Mouse (Mus musculus) liver, embryonic 15.5 days (tissue): ENCODE results near the gene Tnnt1. TPM values are rescaled to one million over a fixed set of nuclear protein-coding genes. Genes with fewer than 3 reads are reported as not detected.
A peak's percentile ranks its signal among the peaks of the same experiment; 100 is the strongest.

Experiments
- ATAC-seq: fragments of 200-750 bp; cut with Nextera tagmentation; 2 replicates; pipeline ENCODE4 v1.8.0; 2017; ENCODE audit warnings: moderate number of reproducible peaks, mild to moderate bottlenecking, moderate library complexity; ENCODE audit not compliant: insufficient read depth
- H3K27ac ChIP-seq: fragments of 300-500 bp; sonication (generic); replicated peaks from 2 replicates; pipeline ENCODE4 v1.5.1; 2015; ENCODE audit warnings: mild to moderate bottlenecking, inconsistent platforms
- H3K27me3 ChIP-seq: fragments of 300-500 bp; sonication (generic); 2 replicates; pipeline ENCODE4 v1.6.1; 2015; ENCODE audit warnings: mild to moderate bottlenecking, inconsistent platforms
- H3K36me3 ChIP-seq: fragments of 300-500 bp; sonication (generic); replicated peaks from 2 replicates; pipeline ENCODE4 v1.6.1; 2015; ENCODE audit warnings: moderate library complexity, mild to moderate bottlenecking, inconsistent platforms
- H3K4me1 ChIP-seq: fragments of 300-500 bp; sonication (generic); replicated peaks from 2 replicates; pipeline ENCODE4 v1.6.1; 2015; ENCODE audit warnings: inconsistent platforms
- H3K4me2 ChIP-seq: fragments of 300-500 bp; sonication (generic); 2 replicates; pipeline ENCODE4 v1.6.1; 2015; ENCODE audit warnings: moderate library complexity, mild to moderate bottlenecking, inconsistent platforms
- H3K4me3 ChIP-seq: fragments of 300-500 bp; sonication (generic); replicated peaks from 2 replicates; pipeline ENCODE4 v1.5.1; 2015; ENCODE audit warnings: mild to moderate bottlenecking, inconsistent platforms
- H3K9ac ChIP-seq: fragments of 300-500 bp; sonication (generic); 2 replicates; pipeline ENCODE4 v1.6.1; 2015; ENCODE audit warnings: moderate library complexity, mild to moderate bottlenecking, inconsistent platforms
- H3K9me3 ChIP-seq: fragments of 300-500 bp; sonication (generic); replicated peaks from 2 replicates; pipeline ENCODE4 v1.6.1; 2016; ENCODE audit warnings: inconsistent platforms
- WGBS: fragments of 180-500 bp; shearing (Covaris S2); methylation state at CpG from one replicate; pipeline ENCODE4 v1.1.7; 2015; ENCODE audit warnings: mixed read lengths; ENCODE audit not compliant: insufficient replicate concordance; 5-methylcytosine and 5-hydroxymethylcytosine counted together
- polyA plus RNA-seq: library from polyadenylated mRNA; unstranded; fragments of >200 nt; fragmentation: Nextera tagmentation; extraction: Ambion mirVana; gene quantifications from 2 replicates; pipeline ENCODE4 v1.2.1, GENCODE M21; 2015

Tnnt1 gene
- polyA plus RNA-seq, 1 experiment from 2014 or later: 16.9 TPM

GRCm38 (mm10) chr7:4464194-4464824 lies 51.9 kb downstream of the Tnnt1 start:
- Histone ChIP-seq H3K27ac (no peak overlapping the region), H3K9me3 (no peaks in the 10 kb centered on the region), H3K4me3 (no peak overlapping the region), H3K4me2 (no peak overlapping the region), H3K4me1 (0 out of 2 replicates have a peak, but pooled peaks cover 5% of the 10 kb centered on the region), H3K9ac (no peak overlapping the region), H3K36me3 (no peaks in the 10 kb centered on the region), H3K27me3 (peaks cover 16% of the 10 kb centered on the region)
- 9% methylated on average over 12 of the region's 12 CpGs for WGBS
- ATAC-seq: no peak

GRCm38 (mm10) chr7:4460576-4461434 lies 55.4 kb downstream of the Tnnt1 start, which contains the start of gene Eps8l1:
Gene Eps8l1 (plus strand): TSS chr7:4460674.
- Histone ChIP-seq H3K4me1 (0 out of 2 replicates have a peak, but pooled peaks cover 5% of the 10 kb centered on the region), H3K27ac (peak within 1 kb of the TSS; percentile 80), H3K27me3 (no peaks in the 10 kb centered on the region; the same call in 1 of the 2 replicates), H3K4me3 (peak within 1 kb of the TSS; percentile 54), H3K36me3 (no peaks in the 10 kb centered on the region), H3K9ac (peak within 1 kb of the TSS; percentile 32; the same call in 1 of the 2 replicates), H3K9me3 (no peaks in the 10 kb centered on the region), H3K4me2 (peak within 1 kb of the TSS; percentile 43)
- WGBS: 45% methylated on average over 14 of the region's 16 CpGs
- ATAC-seq: peak; percentile 75

Other genes with a start within 250 kb of the Tnnt1 start
- gene Ncr1, start 178.7 kb downstream of the Tnnt1 start, polyA plus RNA-seq: 0.21 TPM in 1 of 2 replicates, not detected in the other
- 3.0 and 3.2 TPM in 2 replicates for gene Gp6, start 118.6 kb downstream of the Tnnt1 start, polyA plus RNA-seq
- gene Rdh13, start 70.7 kb downstream of the Tnnt1 start, polyA plus RNA-seq: 4.5 and 4.6 TPM in 2 replicates
- 1.4 and 1.8 TPM in 2 replicates for gene Eps8l1, start 55.7 kb downstream of the Tnnt1 start, polyA plus RNA-seq
- gene Ppp1r12c, start 14.7 kb downstream of the Tnnt1 start, polyA plus RNA-seq: 17.4 and 20.9 TPM in 2 replicates
- 0.39 and 1.3 TPM in 2 replicates for gene Tnni3, start 7.8 kb upstream of the Tnnt1 start, polyA plus RNA-seq
- 0.07 and 0.26 TPM in 2 replicates for gene Dnaaf3, start 16.1 kb upstream of the Tnnt1 start, polyA plus RNA-seq
- gene Syt5, start 31.2 kb upstream of the Tnnt1 start, polyA plus RNA-seq: 0.35 and 0.77 TPM in 2 replicates
- gene Ptprh, start 87.7 kb upstream of the Tnnt1 start, polyA plus RNA-seq: not detected in 2 replicates
- 34.4 and 39.1 TPM in 2 replicates for gene Tmem86b, start 115.0 kb upstream of the Tnnt1 start, polyA plus RNA-seq
- 6.5 and 8.1 TPM in 2 replicates for gene Ppp6r1, start 142.6 kb upstream of the Tnnt1 start, polyA plus RNA-seq
- gene Hspbp1, start 168.7 kb upstream of the Tnnt1 start, polyA plus RNA-seq: 54.4 and 58.1 TPM in 2 replicates
- gene Brsk1, start 174.2 kb upstream of the Tnnt1 start, polyA plus RNA-seq: 0.03 and 0.12 TPM in 2 replicates
- 0.14 and 0.37 TPM in 2 replicates for gene Tmem150b, start 208.9 kb upstream of the Tnnt1 start, polyA plus RNA-seq
- 50.1 and 56.1 TPM in 2 replicates for gene Kmt5c, start 223.7 kb upstream of the Tnnt1 start, polyA plus RNA-seq
- gene Cox6b2, start 236.7 kb upstream of the Tnnt1 start, polyA plus RNA-seq: 66.0 and 79.3 TPM in 2 replicates